Mouse (Mus musculus) ovary, adult 2 months (tissue): ENCODE results near the gene Pycr1. TPM values are rescaled to one million over a fixed set of nuclear protein-coding genes. Genes with fewer than 3 reads are reported as not detected.

Experiments used
- polyA plus RNA-seq: library from polyadenylated mRNA; depleted of rRNA; stranded (reverse); fragments of >200 nt; gene quantifications from 2 replicates; pipeline ENCODE4 v1.2.3, GENCODE M21; 2012; rRNA removed

Pycr1 gene
- polyA plus RNA-seq, result 10.8 and 14.3 TPM in 2 replicates

DNA sequence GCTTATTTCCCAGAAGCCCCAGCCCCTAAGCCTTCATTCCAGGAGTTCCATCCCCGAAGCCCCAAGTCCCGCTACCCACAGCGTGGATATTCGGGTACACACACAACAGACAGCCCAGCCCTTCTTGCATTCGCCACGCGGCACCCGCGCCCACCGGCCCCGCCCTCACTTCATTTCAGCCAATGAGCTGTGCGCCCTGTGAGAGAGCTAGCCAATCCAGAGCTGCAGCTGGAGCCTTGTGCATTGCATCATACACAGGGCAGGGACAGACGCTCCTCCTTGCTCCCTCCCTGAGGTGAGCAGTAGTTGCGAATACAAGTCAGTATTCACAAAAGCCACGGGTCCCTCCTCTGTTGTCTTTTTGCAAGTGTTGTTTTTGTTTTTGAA lies at the start of gene Pycr1:
Gene Pycr1 (minus strand): TSS at position 169 of the 387 bp plus-strand sequence.

DNA sequence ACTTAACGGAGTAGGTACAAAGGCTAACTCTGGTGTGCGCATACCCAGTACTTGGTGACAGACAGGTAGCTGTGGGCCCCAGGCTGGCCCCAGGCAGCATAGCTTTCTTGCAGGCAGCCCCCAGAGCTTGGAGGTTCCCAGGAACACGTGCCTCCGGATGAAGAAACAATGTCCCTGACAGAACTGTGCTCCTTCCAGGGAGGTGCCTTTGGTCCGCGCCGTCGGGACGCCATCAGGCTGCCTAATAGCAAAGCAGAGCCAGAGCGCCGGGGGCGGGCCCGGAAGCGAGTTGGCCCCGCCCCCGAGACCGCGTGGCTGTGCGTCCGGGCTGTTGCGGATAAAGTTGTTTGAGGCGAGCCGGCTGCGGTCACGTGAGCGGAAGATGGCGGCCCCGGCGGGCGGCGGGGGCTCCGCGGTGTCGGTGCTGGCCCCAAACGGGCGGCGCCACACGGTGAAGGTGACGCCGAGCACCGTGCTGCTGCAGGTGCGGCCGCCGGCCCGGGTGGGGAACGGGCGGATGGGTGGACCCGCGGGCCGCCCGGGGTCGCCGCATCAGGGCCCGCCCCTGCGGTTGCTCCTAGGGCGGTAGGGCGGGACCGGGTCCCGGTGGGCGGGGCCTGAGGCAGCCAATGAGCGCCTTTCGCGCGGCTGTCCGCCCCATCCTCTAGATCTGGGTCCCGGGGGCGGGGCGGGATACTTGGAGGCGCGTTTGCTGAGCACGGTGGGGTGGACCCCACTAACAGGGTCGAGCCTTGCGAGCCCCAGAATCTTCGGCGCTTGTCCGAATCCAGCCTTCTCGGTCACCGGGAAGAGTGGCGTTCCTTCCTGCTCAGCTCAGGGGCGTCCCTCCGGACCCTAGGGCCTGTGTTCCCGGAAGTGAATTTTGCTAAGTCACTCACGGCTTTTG lies 29.4 kb upstream of the Pycr1 start, which contains the start of gene Aspscr1:
Gene Aspscr1 (plus strand): TSS at position 287 of the 907 bp plus-strand sequence.

DNA sequence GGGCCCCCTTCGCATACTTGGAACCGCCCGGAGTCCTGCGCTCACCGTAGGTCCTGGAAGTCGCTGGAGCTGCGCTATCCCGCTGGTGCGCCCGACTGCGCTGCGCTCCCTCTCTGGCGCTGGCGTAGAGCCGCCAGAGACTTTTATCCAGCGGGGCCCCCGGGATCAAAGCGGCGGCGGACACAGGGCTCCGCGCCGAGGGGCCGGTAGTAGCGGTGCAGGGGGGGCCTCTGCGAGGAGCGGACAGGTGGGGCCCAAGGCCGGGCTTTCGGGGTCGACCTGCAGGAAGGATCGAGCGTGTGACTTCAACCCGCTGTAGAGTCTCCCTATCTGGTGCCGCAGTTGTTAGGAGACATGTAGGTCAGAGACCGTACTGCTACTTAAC lies 17.5 kb upstream of the Pycr1 start, which contains the start of gene Notum:
Gene Notum (minus strand): TSS at position 100 of the 385 bp plus-strand sequence.

DNA sequence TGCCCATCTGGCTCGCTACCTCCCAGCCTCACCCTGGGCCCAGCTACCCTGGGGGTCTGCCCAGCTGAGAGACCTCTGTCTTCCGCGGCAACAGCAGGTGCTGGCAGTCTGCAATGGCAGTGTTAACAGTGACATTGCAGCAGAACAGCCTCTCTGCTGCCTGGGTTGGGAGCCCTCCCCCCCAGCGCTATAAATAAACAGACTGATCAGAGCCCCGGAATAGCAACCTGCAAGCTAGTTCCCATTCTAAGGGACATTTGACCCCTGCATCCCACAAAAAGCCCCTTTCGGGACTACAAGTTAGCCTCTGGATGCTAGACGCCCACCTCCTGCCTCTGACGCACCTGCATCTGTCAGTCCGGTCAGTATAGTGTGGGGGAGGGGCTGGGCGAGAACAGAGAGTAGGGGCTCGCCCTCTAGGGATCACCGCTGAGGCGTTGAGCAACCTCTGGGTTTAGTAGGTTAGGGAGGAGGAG lies 4.5 kb upstream of the Pycr1 start, which contains the start of gene Myadml2:
Gene Myadml2 (minus strand): TSS at position 158 of the 476 bp plus-strand sequence.

DNA sequence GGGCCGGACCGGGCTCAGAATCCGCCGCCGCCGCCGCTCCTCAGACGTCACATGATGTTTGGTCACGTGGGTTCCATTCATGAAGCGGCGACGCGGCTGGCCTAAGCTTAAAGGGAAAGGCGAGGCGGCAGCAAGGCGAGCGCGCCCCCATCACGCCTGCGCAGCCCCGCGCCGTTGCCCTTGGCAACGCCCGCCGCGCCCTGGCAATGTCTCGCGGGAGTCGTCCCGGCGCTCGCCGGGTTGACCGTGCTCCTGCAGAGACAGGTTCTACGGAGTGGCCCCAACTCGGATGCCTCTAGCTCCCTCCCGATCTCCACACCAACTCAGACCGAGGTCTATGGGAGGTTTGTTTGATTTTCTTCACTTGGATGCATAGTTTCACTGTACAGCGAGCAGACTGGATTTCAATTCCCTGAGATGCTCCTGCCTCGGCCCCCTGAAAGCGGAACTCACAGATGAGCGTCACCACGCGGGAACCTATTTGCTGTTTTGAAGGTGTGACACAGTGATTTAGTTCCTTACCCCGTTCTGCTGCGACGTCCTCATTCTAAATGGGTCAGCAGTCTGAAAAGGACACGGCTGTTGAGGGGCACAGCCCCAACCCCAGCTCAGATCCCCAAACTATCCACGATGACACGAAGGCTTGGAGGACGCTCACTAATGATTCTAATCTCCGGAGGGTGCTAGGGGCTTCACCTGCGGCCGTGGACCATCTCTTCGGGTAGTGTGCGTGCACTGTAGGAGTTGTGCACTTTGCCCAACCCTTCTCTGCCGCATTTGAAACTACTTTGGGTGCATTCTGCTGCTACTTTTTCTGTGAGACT lies 9.8 kb downstream of the Pycr1 start, which contains the start of gene Mafg:
Gene Mafg (minus strand): TSS at position 81 of the 824 bp plus-strand sequence.

DNA sequence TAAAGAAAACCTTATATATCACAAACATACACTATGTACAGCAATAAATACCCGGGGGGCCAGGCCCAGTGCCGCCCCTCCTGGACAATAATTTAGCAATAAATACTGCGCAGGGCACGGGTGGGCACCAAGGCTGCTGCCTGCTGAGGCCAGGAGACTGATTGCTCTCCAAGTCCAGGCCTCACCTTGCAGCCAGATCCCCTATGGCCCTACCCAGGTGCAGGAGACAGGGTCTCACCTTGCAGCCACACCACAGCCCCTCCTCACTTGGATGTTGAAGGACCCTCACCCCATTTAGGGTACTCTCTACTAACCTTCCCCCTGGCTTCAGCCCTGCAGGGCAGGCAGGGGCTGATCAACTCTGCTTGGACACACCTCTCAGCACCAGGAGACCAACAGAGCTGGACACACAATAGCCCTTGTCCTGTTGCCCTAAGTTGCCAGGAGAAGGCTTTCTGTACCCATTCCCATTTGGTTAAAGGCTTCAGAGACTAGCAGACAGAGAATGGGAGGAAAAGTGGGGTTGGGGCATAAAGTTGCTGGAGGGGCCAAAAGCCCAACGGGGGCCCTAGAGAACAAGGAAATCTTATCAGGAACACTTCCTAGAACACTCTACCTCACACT lies 18.3 kb downstream of the Pycr1 start, which contains the start of gene Sirt7:
Gene Sirt7 (minus strand): TSS at position 89 of the 624 bp plus-strand sequence.

DNA sequence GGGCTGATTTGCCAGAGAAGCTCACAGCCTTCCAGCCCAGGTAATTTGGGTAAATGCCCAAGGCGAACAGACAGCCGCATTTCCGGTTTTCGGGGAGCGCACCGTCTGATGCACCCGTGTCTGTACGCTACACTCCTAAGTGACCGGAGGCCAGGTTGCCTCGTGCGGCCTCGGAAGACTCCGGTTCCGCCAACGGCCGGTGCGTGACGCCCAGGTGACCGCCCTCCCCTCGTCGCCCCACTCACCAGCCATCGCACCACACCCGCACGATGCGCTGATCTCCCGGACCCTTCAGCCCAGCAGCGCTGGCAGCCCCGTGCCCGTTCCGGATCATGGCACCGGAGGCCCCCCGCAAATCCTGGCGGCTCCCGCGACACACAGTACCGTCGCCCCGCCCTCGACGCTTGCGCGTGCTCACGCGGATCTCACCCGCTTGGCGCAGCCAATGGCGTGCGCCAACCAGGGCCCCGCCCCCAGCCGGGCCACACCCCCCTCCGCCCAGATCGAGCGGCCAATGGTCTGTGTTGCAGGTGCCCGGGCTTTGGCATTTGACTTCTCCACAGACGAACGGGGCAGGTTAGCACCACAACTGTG lies 26.0 kb downstream of the Pycr1 start, which contains the start of gene Pcyt2:
Gene Pcyt2 (minus strand): TSS at position 418 of the 594 bp plus-strand sequence.

DNA sequence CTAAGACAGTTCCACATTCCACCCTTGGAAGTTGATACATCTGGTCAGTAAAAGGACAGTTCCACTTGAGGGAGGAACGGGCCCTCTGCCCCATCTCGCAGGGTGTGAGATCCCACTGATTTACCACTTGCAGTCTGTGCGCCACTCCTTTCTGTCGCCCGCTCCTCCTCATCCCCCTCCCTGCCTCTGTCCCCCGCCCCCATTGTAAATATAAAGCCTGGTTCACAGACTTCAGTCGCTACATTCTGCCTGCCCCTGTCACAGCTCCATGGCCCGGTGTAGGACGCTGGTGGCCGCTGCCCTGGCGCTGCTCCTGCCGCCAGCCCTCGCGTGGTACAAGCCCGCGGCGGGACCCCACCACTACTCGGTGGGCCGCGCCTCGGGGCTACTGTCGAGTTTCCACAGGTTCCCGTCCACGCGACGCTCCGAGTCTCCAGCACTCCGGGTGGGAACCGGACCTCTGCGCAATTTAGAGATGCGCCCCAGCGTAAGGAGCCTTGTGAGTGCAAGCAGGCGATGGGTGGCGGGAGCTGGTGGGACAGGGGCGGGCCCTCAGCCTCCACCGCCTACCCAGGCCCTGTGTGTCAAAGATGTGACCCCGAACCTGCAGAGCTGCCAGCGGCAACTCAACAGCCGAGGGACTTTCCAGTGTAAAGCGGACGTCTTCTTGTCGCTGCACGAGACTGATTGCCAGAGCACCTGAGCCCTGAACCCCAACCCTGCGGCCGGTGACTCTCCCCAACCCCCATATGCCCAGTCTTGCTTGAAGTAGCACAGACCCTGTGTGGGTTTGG lies 35.1 kb downstream of the Pycr1 start, which contains the start of gene Npb:
Gene Npb (plus strand): TSS at position 237 of the 794 bp plus-strand sequence.

DNA sequence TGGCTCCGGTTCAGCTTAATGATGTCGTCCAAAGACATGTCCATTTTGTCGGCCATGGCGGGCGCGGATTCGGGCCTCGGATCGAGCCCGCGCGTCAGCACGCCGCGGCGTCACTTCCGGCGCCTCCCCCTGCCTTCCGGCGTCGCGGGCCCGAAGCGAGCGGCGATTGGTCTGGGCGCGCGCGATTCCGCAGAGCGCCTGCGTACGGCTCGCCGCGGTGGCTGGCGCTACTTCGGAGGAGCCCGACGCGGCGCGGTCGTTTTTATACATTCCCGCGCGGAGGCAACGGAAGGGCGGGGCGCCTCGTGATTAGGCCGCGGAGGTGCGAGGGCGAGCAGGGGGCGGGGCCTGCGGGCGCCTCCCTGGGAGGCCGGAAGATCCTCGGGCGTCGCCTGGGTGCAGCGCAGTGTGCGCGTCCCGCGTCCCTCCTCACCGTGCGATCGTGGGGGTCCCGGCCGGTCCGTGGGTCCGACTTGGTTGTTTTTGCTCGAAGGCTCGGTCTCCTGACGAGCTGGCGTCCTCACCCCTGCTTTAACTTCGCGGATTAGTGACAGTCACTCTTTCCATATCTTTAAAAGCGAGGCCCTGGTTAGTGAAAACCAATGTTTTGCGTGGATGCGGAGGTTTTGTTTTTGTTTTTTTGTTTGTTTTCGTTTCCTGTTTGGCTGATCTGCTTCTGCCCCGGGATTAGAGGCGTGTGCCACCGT lies 45.1 kb downstream of the Pycr1 start, which contains the start of the genes Alyref and Anapc11:
Gene Alyref (minus strand): TSS at position 83 of the 707 bp plus-strand sequence.
Gene Anapc11 (plus strand): TSS at position 139 of the 707 bp plus-strand sequence.

Other genes starting within 250 kb of the Pycr1 start
- gene Nploc4, start 206.1 kb downstream of the Pycr1 start, polyA plus RNA-seq, result 106 and 121 TPM in 2 replicates
- gene Tspan10, start 201.1 kb downstream of the Pycr1 start, polyA plus RNA-seq, result 0.13 TPM in 1 of 2 replicates, not detected in the other
- 1.1 and 1.2 TPM in 2 replicates for gene Pde6g, start 190.3 kb downstream of the Pycr1 start, polyA plus RNA-seq
- 30.5 and 34.8 TPM in 2 replicates for gene Oxld1, start 185.7 kb downstream of the Pycr1 start, polyA plus RNA-seq
- 13.1 and 17.5 TPM in 2 replicates for gene Ccdc137, start 185.7 kb downstream of the Pycr1 start, polyA plus RNA-seq
- gene Arl16, start 176.2 kb downstream of the Pycr1 start, polyA plus RNA-seq, result 31.1 and 35.0 TPM in 2 replicates
- 115 and 155 TPM in 2 replicates for gene Mrpl12, start 159.2 kb downstream of the Pycr1 start, polyA plus RNA-seq
- 226 and 229 TPM in 2 replicates for gene Slc25a10, start 151.9 kb downstream of the Pycr1 start, polyA plus RNA-seq
- 2.3 and 3.3 TPM in 2 replicates for gene Gcgr, start 113.1 kb downstream of the Pycr1 start, polyA plus RNA-seq
- 185 and 195 TPM in 2 replicates for gene Mcrip1, start 94.0 kb downstream of the Pycr1 start, polyA plus RNA-seq
- not detected in 2 replicates for gene Ppp1r27, start 92.6 kb downstream of the Pycr1 start, polyA plus RNA-seq
- 355 TPM in 2 replicates for gene P4hb, start 70.5 kb downstream of the Pycr1 start, polyA plus RNA-seq
- gene Arhgdia, start 62.1 kb downstream of the Pycr1 start, polyA plus RNA-seq, result 779 and 887 TPM in 2 replicates
- 30.8 and 42.7 TPM in 2 replicates for gene Alyref, start 45.4 kb downstream of the Pycr1 start, polyA plus RNA-seq
- gene Anapc11, start 45.3 kb downstream of the Pycr1 start, polyA plus RNA-seq, result 189 and 219 TPM in 2 replicates
- gene Npb, start 35.3 kb downstream of the Pycr1 start, polyA plus RNA-seq, result 2.6 and 4.4 TPM in 2 replicates
- 279 and 305 TPM in 2 replicates for gene Pcyt2, start 25.8 kb downstream of the Pycr1 start, polyA plus RNA-seq
- gene Sirt7, start 18.5 kb downstream of the Pycr1 start, polyA plus RNA-seq, result 77.5 and 98.2 TPM in 2 replicates
- 75.0 and 78.0 TPM in 2 replicates for gene Mafg, start 10.2 kb downstream of the Pycr1 start, polyA plus RNA-seq
- gene Myadml2, start 4.4 kb upstream of the Pycr1 start, polyA plus RNA-seq, result 0.18 TPM in 1 of 2 replicates, not detected in the other
- 12.7 and 13.6 TPM in 2 replicates for gene Notum, start 17.4 kb upstream of the Pycr1 start, polyA plus RNA-seq
- gene Aspscr1, start 29.2 kb upstream of the Pycr1 start, polyA plus RNA-seq, result 130 and 142 TPM in 2 replicates
- gene Cenpx, start 70.0 kb upstream of the Pycr1 start, polyA plus RNA-seq, result 57.2 and 79.0 TPM in 2 replicates
- 97.4 and 99.6 TPM in 2 replicates for gene Lrrc45, start 70.2 kb upstream of the Pycr1 start, polyA plus RNA-seq
- gene Rac3, start 77.7 kb upstream of the Pycr1 start, polyA plus RNA-seq, result 54.5 and 76.4 TPM in 2 replicates
- 317 and 369 TPM in 2 replicates for gene Dcxr, start 83.5 kb upstream of the Pycr1 start, polyA plus RNA-seq
- 193 and 267 TPM in 2 replicates for gene Cbr2, start 88.3 kb upstream of the Pycr1 start, polyA plus RNA-seq
- 0.31 and 7.3 TPM in 2 replicates for gene Hmga1b, start 119.0 kb upstream of the Pycr1 start, polyA plus RNA-seq
- gene Rfng, start 140.4 kb upstream of the Pycr1 start, polyA plus RNA-seq, result 74.0 and 77.8 TPM in 2 replicates
- gene Gps1, start 140.5 kb upstream of the Pycr1 start, polyA plus RNA-seq, result 283 and 304 TPM in 2 replicates
- 54.8 and 64.2 TPM in 2 replicates for gene Dus1l, start 152.6 kb upstream of the Pycr1 start, polyA plus RNA-seq
- gene Fasn, start 180.8 kb upstream of the Pycr1 start, polyA plus RNA-seq, result 1,315 and 1,722 TPM in 2 replicates